Mouse (Mus musculus): ENCODE results near the gene Itsn2. TPM values are rescaled to one million over a fixed set of nuclear protein-coding genes. Genes with fewer than 3 reads are reported as not detected.

The Itsn2 gene
- polyA plus RNA-seq, 1 experiment from 2014 or later: 13.0 TPM

GRCm38 (mm10) chr12:4708881-4709604, 116.6 kb downstream of the Itsn2 start:
- WGBS: 79% methylated on average over 8 of the region's 8 CpGs
- H3K36me3 ChIP-seq (ENCODE audit: control insufficient read depth, insufficient read depth, low read length): peaks cover 24% of the 10 kb centered on the region

GRCm38 (mm10) chr12:4709926-4710325, 117.5 kb downstream of the Itsn2 start:
- Histone ChIP-seq H3K27me3 (replicated peaks; ENCODE audit: control insufficient read depth, insufficient read depth, low read length) (no peaks in the 10 kb centered on the region), H3K4me1 (ENCODE audit: control insufficient read depth, insufficient read depth, low read length) (no peaks in the 10 kb centered on the region), H3K4me3 (ENCODE audit: low read depth, low read length) (no peak overlapping the region), H3K4me2 (ENCODE audit: low read length) (no peak overlapping the region), H3K9ac (ENCODE audit: low read length) (no peak overlapping the region), H3K27ac (ENCODE audit: low read depth, low read length) (no peak overlapping the region), H3K36me3 (ENCODE audit: control insufficient read depth, insufficient read depth, low read length) (peaks cover 24% of the 10 kb centered on the region), H3K9me3 (replicated peaks; ENCODE audit: control insufficient read depth, low read length) (no peaks in the 10 kb centered on the region)
- no peak for DNase-seq (ENCODE audit: low spot score)
- no peak for ATAC-seq
- WGBS: 83% methylated on average over 7 of the region's 7 CpGs

More at GRCm38 (mm10) chr12:4708881-4709604, 116.6 kb downstream of the Itsn2 start:
- Histone ChIP-seq H3K4me3 (ENCODE audit: low read depth, low read length) (no peak overlapping the region), H3K4me2 (ENCODE audit: low read length) (no peak overlapping the region), H3K27ac (ENCODE audit: low read depth, low read length) (no peak overlapping the region), H3K4me1 (ENCODE audit: control insufficient read depth, insufficient read depth, low read length) (no peaks in the 10 kb centered on the region), H3K9me3 (replicated peaks; ENCODE audit: control insufficient read depth, low read length) (no peaks in the 10 kb centered on the region), H3K27me3 (replicated peaks; ENCODE audit: control insufficient read depth, insufficient read depth, low read length) (no peaks in the 10 kb centered on the region), H3K9ac (ENCODE audit: low read length) (no peak overlapping the region)
- ATAC-seq (peak; percentile 60; the same call in 1 of the 2 replicates), DNase-seq (ENCODE audit: low spot score) (peak; percentile 10)

DNA sequence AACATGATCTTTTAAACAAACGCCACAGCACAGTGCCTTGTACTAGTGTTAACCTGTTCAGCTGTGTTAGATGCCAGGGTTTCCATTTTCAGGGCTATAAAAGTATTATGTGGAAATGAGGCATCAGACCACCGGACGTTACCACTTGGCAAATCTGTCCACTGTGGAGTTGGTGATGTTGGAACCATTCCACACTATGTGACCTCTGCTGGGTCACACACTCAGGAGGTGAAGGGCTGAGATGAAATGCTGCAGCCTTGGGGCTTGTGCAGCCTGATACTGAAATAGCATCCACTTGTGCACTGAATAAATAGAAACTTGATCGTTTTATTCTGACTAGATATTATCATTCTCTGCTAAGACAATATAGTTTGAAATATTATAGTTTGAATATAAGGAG, 120.9 kb downstream of the Itsn2 start:
- H3K9me3 ChIP-seq (replicated peaks; ENCODE audit: control insufficient read depth, low read length): no peaks in the 10 kb centered on the region
- no peaks in the 10 kb centered on the region for H3K4me1 ChIP-seq (ENCODE audit: control insufficient read depth, insufficient read depth, low read length)
- 95% methylated on average over 4 of the region's 4 CpGs for WGBS
- ATAC-seq (no peak), DNase-seq (ENCODE audit: low spot score) (no peak)
- no peak overlapping the region for H3K4me2 ChIP-seq (ENCODE audit: low read length)
- peaks cover 14% of the 10 kb centered on the region for H3K36me3 ChIP-seq (ENCODE audit: control insufficient read depth, insufficient read depth, low read length)
- H3K9ac ChIP-seq (ENCODE audit: low read length): no peak overlapping the region
- H3K27ac ChIP-seq (ENCODE audit: low read depth, low read length): no peak overlapping the region
- no peak overlapping the region for H3K4me3 ChIP-seq (ENCODE audit: low read depth, low read length)
- no peaks in the 10 kb centered on the region for H3K27me3 ChIP-seq (replicated peaks; ENCODE audit: control insufficient read depth, insufficient read depth, low read length)

- Histone ChIP-seq H3K9me3 (replicated peaks; ENCODE audit: control insufficient read depth, low read length) (no peaks in the 10 kb centered on the region), H3K4me3 (ENCODE audit: low read depth, low read length) (no peak overlapping the region), H3K4me1 (ENCODE audit: control insufficient read depth, insufficient read depth, low read length) (no peaks in the 10 kb centered on the region), H3K36me3 (ENCODE audit: control insufficient read depth, insufficient read depth, low read length) (peaks cover 11% of the 10 kb centered on the region), H3K9ac (ENCODE audit: low read length) (no peak overlapping the region), H3K27ac (ENCODE audit: low read depth, low read length) (no peak overlapping the region), H3K4me2 (ENCODE audit: low read length) (no peak overlapping the region), H3K27me3 (replicated peaks; ENCODE audit: control insufficient read depth, insufficient read depth, low read length) (no peaks in the 10 kb centered on the region)
- 88% methylated on average over 10 of the region's 10 CpGs for WGBS
- DNase-seq (ENCODE audit: low spot score): no peak
- no peak for ATAC-seq
Observed at GRCm38 (mm10) chr12:4715606-4716005, 123.2 kb downstream of the Itsn2 start.

DNA sequence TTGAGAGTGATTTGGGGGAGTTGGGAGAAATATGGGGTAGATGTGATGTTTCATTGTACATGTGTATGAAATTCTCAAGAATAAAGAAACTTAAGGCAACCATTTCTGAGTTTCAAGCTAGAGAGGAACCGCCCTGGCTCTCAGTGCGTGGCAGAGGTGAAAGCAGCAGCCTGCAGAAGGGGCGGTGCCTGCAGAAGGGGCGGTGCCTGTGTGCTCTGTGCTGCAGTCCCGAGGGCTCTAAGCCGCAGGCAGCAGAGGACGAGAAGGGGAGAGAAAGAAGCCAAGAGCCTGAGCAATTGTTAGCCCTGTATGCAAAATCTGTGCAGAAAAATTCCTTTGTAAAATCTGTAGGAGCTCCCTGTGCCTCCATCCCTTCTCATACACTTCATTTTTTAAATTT, 125.0 kb downstream of the Itsn2 start:
- Histone ChIP-seq H3K9me3 (replicated peaks; ENCODE audit: control insufficient read depth, low read length) (no peaks in the 10 kb centered on the region), H3K27me3 (replicated peaks; ENCODE audit: control insufficient read depth, insufficient read depth, low read length) (no peaks in the 10 kb centered on the region), H3K27ac (ENCODE audit: low read depth, low read length) (no peak overlapping the region), H3K4me1 (ENCODE audit: control insufficient read depth, insufficient read depth, low read length) (no peaks in the 10 kb centered on the region), H3K4me3 (ENCODE audit: low read depth, low read length) (no peak overlapping the region), H3K9ac (ENCODE audit: low read length) (no peak overlapping the region), H3K4me2 (ENCODE audit: low read length) (no peak overlapping the region), H3K36me3 (ENCODE audit: control insufficient read depth, insufficient read depth, low read length) (peaks cover 5% of the 10 kb centered on the region; the same call in 1 of the 2 replicates)
- DNase-seq (ENCODE audit: low spot score) (peak; percentile 19), ATAC-seq (peak; percentile 54; the same call in 1 of the 2 replicates)
- 9% methylated on average over 7 of the region's 7 CpGs for WGBS

DNA sequence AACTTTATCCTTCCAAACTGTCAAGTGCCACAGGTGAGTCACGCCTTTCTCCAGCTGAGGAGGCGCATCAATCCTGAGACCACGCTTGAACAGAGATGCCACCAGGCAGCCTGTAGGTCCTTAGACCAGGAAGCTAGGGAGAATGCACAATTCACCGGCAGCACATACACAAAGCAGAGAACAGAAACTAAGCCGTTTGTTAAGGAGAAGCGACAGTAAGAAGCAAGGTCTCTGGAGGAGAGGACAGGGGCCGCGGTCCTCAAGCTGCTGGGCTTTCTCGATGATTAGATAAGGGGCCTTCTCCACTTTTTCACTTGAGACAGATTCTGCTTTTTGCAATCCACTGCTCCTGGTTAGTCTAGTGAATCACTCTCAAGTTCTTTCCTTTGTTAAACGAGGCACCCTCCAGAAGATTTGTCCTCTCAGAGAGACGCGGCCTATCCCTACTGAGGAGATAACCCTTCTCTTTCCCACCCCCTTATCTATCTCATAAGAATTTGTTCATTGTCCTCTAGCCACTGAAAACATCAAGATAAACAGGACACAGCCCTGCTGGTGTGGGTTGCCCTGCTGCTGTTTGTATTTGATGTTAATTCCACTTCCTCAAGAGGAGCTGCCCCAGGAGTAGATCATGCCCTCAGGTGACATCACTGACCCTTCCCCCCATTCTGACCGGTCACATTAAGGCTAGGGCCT, 126.8 kb downstream of the Itsn2 start:
- no peaks in the 10 kb centered on the region for H3K4me1 ChIP-seq (ENCODE audit: control insufficient read depth, insufficient read depth, low read length)
- no peak overlapping the region for H3K27ac ChIP-seq (ENCODE audit: low read depth, low read length)
- no peak overlapping the region for H3K4me2 ChIP-seq (ENCODE audit: low read length)
- H3K9ac ChIP-seq (ENCODE audit: low read length): no peak overlapping the region
- DNase-seq (ENCODE audit: low spot score) (no peak), ATAC-seq (no peak)
- no peak overlapping the region for H3K4me3 ChIP-seq (ENCODE audit: low read depth, low read length)
- H3K9me3 ChIP-seq (replicated peaks; ENCODE audit: control insufficient read depth, low read length): no peaks in the 10 kb centered on the region
- no peaks in the 10 kb centered on the region for H3K36me3 ChIP-seq (ENCODE audit: control insufficient read depth, insufficient read depth, low read length)
- WGBS: 92% methylated on average over 13 of the region's 13 CpGs
- no peaks in the 10 kb centered on the region for H3K27me3 ChIP-seq (replicated peaks; ENCODE audit: control insufficient read depth, insufficient read depth, low read length)

DNA sequence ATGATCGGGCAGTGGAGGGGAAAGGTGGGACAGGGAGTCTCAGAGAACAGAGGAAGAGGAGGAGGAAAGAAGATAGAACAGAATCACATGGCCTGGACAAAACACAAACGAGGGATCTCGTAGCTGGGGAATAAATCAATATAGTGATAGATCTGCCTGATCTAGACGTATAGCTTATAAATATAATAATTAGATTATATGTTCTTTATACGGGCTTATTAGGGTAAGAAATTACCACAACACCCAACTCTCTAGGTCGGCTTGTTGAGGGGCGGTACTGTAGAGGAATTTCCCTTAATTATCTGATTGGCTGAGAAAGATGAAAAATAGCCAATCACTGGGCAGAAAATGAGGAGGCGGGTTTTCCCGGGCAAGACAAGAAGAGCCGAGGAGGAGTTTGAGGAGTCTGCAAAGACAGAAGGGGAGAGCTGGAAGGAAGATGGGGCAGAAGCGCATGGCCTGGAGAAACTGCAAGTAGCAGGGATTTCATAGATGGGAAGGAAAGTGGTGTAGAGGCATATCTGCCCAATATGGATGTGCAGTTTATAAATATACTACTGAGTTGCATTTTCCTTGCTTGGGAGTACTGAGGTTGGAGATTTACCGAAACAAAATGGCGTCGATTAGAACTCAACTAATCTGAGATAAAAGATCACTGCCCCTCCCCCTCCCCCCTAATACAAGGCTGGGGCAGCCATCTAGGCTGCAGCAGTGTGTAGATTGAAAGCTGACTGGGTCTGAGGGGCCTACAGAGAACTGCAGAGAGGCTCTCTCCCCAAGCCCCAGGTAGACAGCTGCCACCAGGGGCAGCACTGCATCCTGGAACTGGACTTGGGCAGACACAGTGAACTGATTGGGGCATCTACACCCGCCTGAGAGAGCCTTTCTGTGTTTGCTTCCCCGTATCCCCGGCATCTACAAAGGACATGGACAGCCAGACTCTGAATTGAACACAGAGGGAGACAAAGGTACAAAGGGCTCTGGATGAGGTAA, 127.6 kb downstream of the Itsn2 start:
- Histone ChIP-seq H3K9me3 (replicated peaks; ENCODE audit: control insufficient read depth, low read length) (no peaks in the 10 kb centered on the region), H3K27me3 (replicated peaks; ENCODE audit: control insufficient read depth, insufficient read depth, low read length) (no peaks in the 10 kb centered on the region), H3K4me3 (ENCODE audit: low read depth, low read length) (no peak overlapping the region), H3K36me3 (ENCODE audit: control insufficient read depth, insufficient read depth, low read length) (no peaks in the 10 kb centered on the region), H3K4me1 (ENCODE audit: control insufficient read depth, insufficient read depth, low read length) (no peaks in the 10 kb centered on the region), H3K9ac (ENCODE audit: low read length) (no peak overlapping the region), H3K27ac (ENCODE audit: low read depth, low read length) (no peak overlapping the region), H3K4me2 (ENCODE audit: low read length) (no peak overlapping the region)
- peak; percentile 3 for DNase-seq (ENCODE audit: low spot score)
- ATAC-seq: no peak; the same call in 1 of the 2 replicates
- WGBS: 80% methylated on average over 17 of the region's 17 CpGs

DNA sequence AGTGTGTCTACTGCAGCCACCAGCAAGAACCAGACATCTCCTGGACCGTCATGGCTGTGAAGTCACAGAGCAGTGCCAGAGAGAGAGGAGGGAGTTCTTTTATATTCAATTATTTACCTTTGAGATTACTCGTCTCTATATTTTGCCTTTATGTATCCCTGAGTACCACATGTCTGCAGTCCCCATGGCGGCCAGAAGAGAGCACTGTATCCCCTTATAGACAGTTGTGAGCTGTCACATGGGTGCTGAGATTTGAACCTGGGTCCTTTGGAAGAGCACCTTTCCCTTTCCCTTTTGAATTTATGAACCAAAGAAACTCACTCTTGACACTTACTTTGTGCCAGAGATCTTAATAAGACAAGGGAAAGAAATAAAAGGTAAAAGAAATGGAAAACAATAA, 136.7 kb downstream of the Itsn2 start:
- DNase-seq (ENCODE audit: low spot score): no peak
- ATAC-seq: no peak
- 98% methylated on average over 3 of the region's 3 CpGs for WGBS
- Histone ChIP-seq H3K9ac (ENCODE audit: low read length) (no peak overlapping the region), H3K27me3 (replicated peaks; ENCODE audit: control insufficient read depth, insufficient read depth, low read length) (no peaks in the 10 kb centered on the region), H3K9me3 (replicated peaks; ENCODE audit: control insufficient read depth, low read length) (no peaks in the 10 kb centered on the region), H3K27ac (ENCODE audit: low read depth, low read length) (no peak overlapping the region), H3K4me2 (ENCODE audit: low read length) (no peak overlapping the region), H3K36me3 (ENCODE audit: control insufficient read depth, insufficient read depth, low read length) (no peaks in the 10 kb centered on the region), H3K4me3 (ENCODE audit: low read depth, low read length) (no peak overlapping the region), H3K4me1 (ENCODE audit: control insufficient read depth, insufficient read depth, low read length) (no peaks in the 10 kb centered on the region)

Measured in forebrain, embryonic 14.5 days (tissue).